Mouse (Mus musculus): ENCODE measurements around the gene Steap1. TPM values are rescaled to one million over a fixed set of nuclear protein-coding genes. Genes with fewer than 3 reads are reported as not detected.

The Steap1 gene
- polyA plus RNA-seq, 1 experiment: not detected

DNA sequence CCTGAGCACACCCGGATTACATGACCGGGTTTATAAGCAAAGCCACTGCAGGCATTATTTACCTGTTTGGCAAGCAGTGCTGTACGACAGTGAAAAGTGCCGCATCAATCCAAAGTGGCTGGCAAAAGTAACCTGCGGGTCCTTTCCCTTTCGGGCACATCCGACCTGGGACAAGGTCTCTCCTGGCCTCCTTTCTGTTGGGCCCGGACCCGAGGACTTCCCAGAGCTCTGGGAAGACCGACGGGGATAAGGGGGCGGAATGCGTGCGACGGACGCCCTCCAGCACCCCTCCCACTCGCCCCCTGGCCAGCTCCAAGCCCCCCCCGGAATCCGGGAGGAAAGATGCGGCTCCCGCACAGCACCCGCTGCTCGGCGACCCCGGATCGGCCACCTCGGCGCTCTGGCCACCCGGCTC lies 55.6 kb downstream of the Steap1 start:
- Histone ChIP-seq H3K27ac (ENCODE audit: insufficient read depth, low read depth, low read length) (peak overlapping the region; percentile 43), H3K4me3 (ENCODE audit: insufficient read depth, low read depth, low read length) (peak overlapping the region; percentile 93), H3K4me1 (ENCODE audit: control insufficient read depth, insufficient read depth, low read length) (peaks cover 4% of the 10 kb centered on the region; the same call in 1 of the 2 replicates)
- WGBS: under 1% methylated on average over 29 of the region's 29 CpGs
- TF ChIP-seq CTCF (IDR thresholded peaks at IDR 0.05; ENCODE audit: insufficient read depth, low read depth, low read length): no peak
- no peak for TF ChIP-seq POLR2A (IDR thresholded peaks at IDR 0.05; ENCODE audit: insufficient read depth, low read depth, low read length)

GRCm38 (mm10) chr5:5692167-5692738 lies 56.9 kb downstream of the Steap1 start:
- Histone ChIP-seq H3K27ac (ENCODE audit: insufficient read depth, low read depth, low read length) (no peak overlapping the region), H3K4me3 (ENCODE audit: insufficient read depth, low read depth, low read length) (no peak overlapping the region), H3K4me1 (ENCODE audit: control insufficient read depth, insufficient read depth, low read length) (peaks cover 4% of the 10 kb centered on the region; the same call in 1 of the 2 replicates)
- WGBS: 33% methylated on average over 4 of the region's 4 CpGs
- TF ChIP-seq POLR2A (IDR thresholded peaks at IDR 0.05; ENCODE audit: insufficient read depth, low read depth, low read length) (no peak), CTCF (IDR thresholded peaks at IDR 0.05; ENCODE audit: insufficient read depth, low read depth, low read length) (no peak)

DNA sequence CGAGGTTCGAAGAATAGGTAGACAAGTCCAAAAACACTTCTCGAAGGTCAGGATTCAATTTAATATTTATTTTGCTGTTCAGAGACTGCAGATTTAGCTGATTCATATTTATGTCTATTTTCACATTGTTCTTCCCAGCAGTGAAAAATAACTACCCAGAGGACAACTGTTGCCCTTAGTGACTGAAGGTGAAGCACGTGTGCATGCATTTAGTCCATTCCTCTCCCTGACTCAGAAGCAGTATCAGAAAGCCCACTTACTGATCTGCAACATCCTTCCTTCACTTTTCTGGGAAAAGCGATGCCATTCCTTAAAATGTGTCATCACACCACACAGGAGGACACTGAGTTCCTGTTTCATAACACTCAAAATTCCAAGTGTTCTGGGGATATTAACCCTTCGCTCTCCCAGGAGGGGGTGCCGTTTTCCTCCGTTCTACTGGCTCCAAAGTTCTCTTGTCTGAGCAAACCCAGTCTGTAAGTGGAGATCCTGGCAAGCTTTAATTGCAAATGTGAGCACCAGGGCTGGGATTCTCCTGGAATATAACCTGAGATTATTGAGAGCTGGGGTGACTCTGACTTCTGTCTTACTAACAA lies 60.1 kb downstream of the Steap1 start:
- H3K4me3 ChIP-seq (ENCODE audit: insufficient read depth, low read depth, low read length): no peak overlapping the region
- WGBS: 84% methylated on average over 8 of the region's 8 CpGs
- TF ChIP-seq CTCF (IDR thresholded peaks at IDR 0.05; ENCODE audit: insufficient read depth, low read depth, low read length): no peak
- TF ChIP-seq POLR2A (IDR thresholded peaks at IDR 0.05; ENCODE audit: insufficient read depth, low read depth, low read length): no peak
- peaks cover 4% of the 10 kb centered on the region; the same call in 1 of the 2 replicates for H3K4me1 ChIP-seq (ENCODE audit: control insufficient read depth, insufficient read depth, low read length)
- no peak overlapping the region for H3K27ac ChIP-seq (ENCODE audit: insufficient read depth, low read depth, low read length)

DNA sequence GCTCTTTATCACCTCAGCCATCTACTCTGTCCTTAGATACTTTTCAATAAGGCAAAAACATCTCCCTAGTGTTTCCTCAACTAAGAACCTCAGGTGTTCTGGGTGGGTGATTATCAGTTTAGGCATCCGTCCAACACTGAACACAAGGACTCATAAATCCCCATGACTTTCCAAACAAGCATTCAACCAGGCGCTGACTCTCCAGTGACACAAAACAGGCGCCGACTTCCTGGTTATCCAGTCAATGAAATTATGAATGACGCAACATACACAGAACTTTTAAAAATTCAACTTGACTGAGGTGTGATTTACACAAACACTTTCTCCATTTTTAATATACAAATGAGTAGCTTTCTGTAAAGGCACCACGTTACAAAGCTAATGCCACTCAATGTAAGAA lies 60.9 kb downstream of the Steap1 start:
- no peak for TF ChIP-seq POLR2A (IDR thresholded peaks at IDR 0.05; ENCODE audit: insufficient read depth, low read depth, low read length)
- no peak for TF ChIP-seq CTCF (IDR thresholded peaks at IDR 0.05; ENCODE audit: insufficient read depth, low read depth, low read length)
- no peak overlapping the region for H3K4me3 ChIP-seq (ENCODE audit: insufficient read depth, low read depth, low read length)
- peaks cover 4% of the 10 kb centered on the region; the same call in 1 of the 2 replicates for H3K4me1 ChIP-seq (ENCODE audit: control insufficient read depth, insufficient read depth, low read length)
- H3K27ac ChIP-seq (ENCODE audit: insufficient read depth, low read depth, low read length): no peak overlapping the region
- WGBS: 89% methylated on average over 6 of the region's 6 CpGs

- Histone ChIP-seq H3K4me1 (ENCODE audit: control insufficient read depth, insufficient read depth, low read length) (peaks cover 4% of the 10 kb centered on the region; the same call in 1 of the 2 replicates), H3K27ac (ENCODE audit: insufficient read depth, low read depth, low read length) (no peak overlapping the region), H3K4me3 (ENCODE audit: insufficient read depth, low read depth, low read length) (no peak overlapping the region)
- 16% methylated on average over 1 of the region's 1 CpGs for WGBS
- TF ChIP-seq CTCF (IDR thresholded peaks at IDR 0.05; ENCODE audit: insufficient read depth, low read depth, low read length): no peak
- no peak for TF ChIP-seq POLR2A (IDR thresholded peaks at IDR 0.05; ENCODE audit: insufficient read depth, low read depth, low read length)
These were observed 62.2 kb downstream of the Steap1 start for GRCm38 (mm10) chr5:5686973-5687372.

Other genes with a start within 250 kb of the Steap1 start
- not detected in 2 replicates for gene Cldn12, start 234.4 kb downstream of the Steap1 start, polyA plus RNA-seq (2012; ENCODE audit: insufficient read depth, insufficient read length, low replicate concordance, missing spikeins)
- gene Gtpbp10, start 189.8 kb downstream of the Steap1 start, polyA plus RNA-seq (2012; ENCODE audit: insufficient read depth, insufficient read length, low replicate concordance, missing spikeins): not detected in 2 replicates
- gene Gm8773, start 175.5 kb downstream of the Steap1 start, polyA plus RNA-seq (2012; ENCODE audit: insufficient read depth, insufficient read length, low replicate concordance, missing spikeins): not detected in 2 replicates
- not detected in 2 replicates for gene Cfap69, start 85.1 kb downstream of the Steap1 start, polyA plus RNA-seq (2012; ENCODE audit: insufficient read depth, insufficient read length, low replicate concordance, missing spikeins)
- not detected in 2 replicates for gene Steap2, start 54.7 kb downstream of the Steap1 start, polyA plus RNA-seq (2012; ENCODE audit: insufficient read depth, insufficient read length, low replicate concordance, missing spikeins)

All from olfactory bulb, adult 2 months (tissue).